Mouse (Mus musculus) E14TG2a.4 (cell line): ENCODE measurements around the gene Mybbp1a.
A peak's percentile ranks its signal among the peaks of the same experiment; 100 is the strongest.

Source experiments
- H3K27me3 ChIP-seq: 2 replicates; pipeline ENCODE4 v1.6.1; 2014; ENCODE audit warnings: low read length, control low read depth; ENCODE audit not compliant: insufficient read depth
- H3K36me3 ChIP-seq: 2 replicates; pipeline ENCODE4 v1.6.1; 2014; ENCODE audit warnings: low read length, control low read depth; ENCODE audit not compliant: insufficient read depth
- H3K4me1 ChIP-seq: replicated peaks from 2 replicates; pipeline ENCODE4 v1.6.1; 2014; ENCODE audit warnings: low read depth, low read length, control low read depth
- H3K4me3 ChIP-seq: replicated peaks from 2 replicates; pipeline ENCODE4 v1.5.1; 2014; ENCODE audit warnings: mild to moderate bottlenecking, low read length
- H3K9me3 ChIP-seq: 2 replicates; pipeline ENCODE4 v1.6.1; 2014; ENCODE audit warnings: low read length, control low read depth
- CTCF ChIP-seq: conservative IDR thresholded peaks from 2 replicates; pipeline ENCODE4 v1.5.1; 2014; ENCODE audit warnings: low read length
- NANOG ChIP-seq: IDR thresholded peaks from 2 replicates; pipeline ENCODE4 v1.6.1; 2014; ENCODE audit warnings: borderline replicate concordance, low read length, mixed read lengths
- POU5F1 ChIP-seq: IDR thresholded peaks from 2 replicates; pipeline ENCODE4 v1.6.1; 2014; ENCODE audit warnings: low read length, borderline replicate concordance

Gene Mybbp1a

DNA sequence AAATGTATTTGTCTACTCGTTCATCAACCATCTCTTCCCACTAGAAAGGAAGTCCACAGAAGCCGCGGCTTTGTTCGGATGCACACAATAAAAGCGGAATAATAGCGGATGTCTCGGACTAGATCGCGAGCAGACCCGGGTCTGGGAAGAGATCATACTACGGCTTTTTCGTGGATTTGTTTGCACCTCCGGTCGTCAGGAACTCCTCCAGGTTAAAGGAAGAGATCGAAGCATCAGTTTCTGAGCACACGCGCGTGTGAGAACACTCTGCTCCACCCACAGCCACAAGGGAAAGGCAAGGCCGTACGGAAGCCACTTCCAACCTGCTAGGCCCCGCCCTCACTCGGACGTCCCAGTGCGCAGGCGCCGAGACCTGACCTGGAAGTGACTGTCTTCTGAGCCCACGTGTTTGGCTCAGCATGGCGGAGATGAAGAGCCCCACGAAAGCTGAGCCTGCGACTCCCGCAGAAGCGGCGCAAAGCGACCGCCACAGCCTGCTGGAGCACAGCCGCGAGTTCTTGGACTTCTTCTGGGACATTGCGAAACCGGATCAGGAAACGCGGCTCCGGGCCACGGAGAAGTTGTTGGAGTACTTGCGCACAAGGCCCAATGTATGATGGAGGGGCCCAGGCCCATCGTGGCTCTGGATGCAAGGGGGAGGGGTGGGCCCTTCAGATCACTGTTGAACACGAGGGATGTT, at the start of gene Mybbp1a:
Mybbp1a (plus strand) TSS at position 391 of the 700 bp plus-strand sequence.
- Histone ChIP-seq H3K9me3 (no peaks in the 10 kb centered on the region), H3K36me3 (peaks cover 46% of the 10 kb centered on the region), H3K4me3 (peak within 1 kb of the TSS; percentile 100), H3K4me1 (peaks cover 62% of the 10 kb centered on the region), H3K27me3 (no peaks in the 10 kb centered on the region)
- no peak for TF ChIP-seq NANOG
- TF ChIP-seq CTCF, result no peak
- no peak for TF ChIP-seq POU5F1

DNA sequence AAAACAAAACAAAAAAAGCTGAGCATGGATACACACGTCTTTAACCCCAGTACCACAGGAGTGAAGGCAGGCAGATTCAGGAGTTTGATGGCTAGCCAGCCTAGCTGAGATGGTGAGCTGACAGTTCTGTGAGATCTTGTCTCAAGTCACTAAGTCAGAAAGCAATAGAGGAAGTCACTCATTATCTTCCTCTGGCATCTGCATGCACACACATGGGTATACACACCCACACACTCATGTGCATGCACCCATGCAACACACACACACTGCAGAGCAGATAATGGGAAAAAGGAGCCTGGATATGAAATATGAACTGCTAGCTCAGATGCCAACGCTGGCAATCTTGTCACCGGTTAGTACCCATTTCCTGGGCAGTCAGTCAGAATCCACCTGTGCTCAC, 47.9 kb upstream of the Mybbp1a start:
- Histone ChIP-seq H3K36me3 (peaks cover 94% of the 10 kb centered on the region), H3K27me3 (no peaks in the 10 kb centered on the region)

DNA sequence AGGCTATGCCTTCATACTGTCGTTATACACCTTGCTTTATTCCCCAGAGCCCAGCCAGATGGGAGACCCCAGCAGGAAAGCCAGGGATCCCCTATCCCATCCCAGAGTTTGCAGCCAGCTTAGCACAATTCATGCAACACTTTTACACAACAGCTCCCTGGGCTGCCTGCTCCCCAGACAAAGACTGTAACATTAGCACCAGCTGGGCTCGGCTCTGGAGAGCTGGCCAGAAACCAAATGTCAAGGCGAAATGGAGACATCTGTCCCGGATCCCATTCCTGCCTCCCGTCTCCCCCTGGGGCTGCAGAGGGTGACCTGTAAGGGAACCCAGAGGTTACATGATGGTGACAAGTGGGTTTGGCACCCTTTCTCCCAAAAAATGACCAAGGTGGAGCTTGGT, 47.5 kb upstream of the Mybbp1a start:
- no peak overlapping the region for H3K4me3 ChIP-seq
- TF ChIP-seq NANOG (no peak), CTCF (no peak), POU5F1 (no peak)
- H3K4me1 ChIP-seq, result peaks cover 59% of the 10 kb centered on the region
- no peaks in the 10 kb centered on the region for H3K27me3 ChIP-seq
- H3K36me3 ChIP-seq, result peaks cover 92% of the 10 kb centered on the region
- no peaks in the 10 kb centered on the region for H3K9me3 ChIP-seq

More for the DNA sequence above, 47.9 kb upstream of the Mybbp1a start:
- no peaks in the 10 kb centered on the region for H3K9me3 ChIP-seq
- peaks cover 56% of the 10 kb centered on the region for H3K4me1 ChIP-seq
- H3K4me3 ChIP-seq, result no peak overlapping the region
- TF ChIP-seq CTCF (no peak), POU5F1 (no peak), NANOG (no peak)

DNA sequence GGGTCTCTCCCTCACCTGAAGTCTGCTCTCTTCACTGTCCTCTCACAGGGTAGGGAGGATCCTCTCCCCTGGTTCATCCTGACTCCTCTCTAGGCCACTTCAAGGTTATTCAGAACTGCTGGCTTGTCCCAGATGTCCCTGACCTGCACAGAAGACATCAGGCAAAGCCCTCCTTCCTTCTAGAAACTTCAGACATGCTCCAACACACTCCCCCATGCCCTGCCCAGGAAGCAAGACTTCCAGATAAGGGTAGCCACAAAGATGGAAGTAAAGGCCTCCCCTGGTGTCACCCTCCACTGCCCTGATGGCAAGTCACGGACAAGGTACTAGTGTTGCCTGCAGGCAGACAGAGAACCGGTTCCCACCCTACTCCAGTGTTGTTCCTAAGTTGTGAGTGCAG, 46.5 kb upstream of the Mybbp1a start:
- Histone ChIP-seq H3K4me3 (no peak overlapping the region), H3K36me3 (peaks cover 93% of the 10 kb centered on the region), H3K27me3 (no peaks in the 10 kb centered on the region), H3K4me1 (peaks cover 70% of the 10 kb centered on the region), H3K9me3 (no peaks in the 10 kb centered on the region)
- TF ChIP-seq NANOG, result no peak
- TF ChIP-seq POU5F1, result no peak
- no peak for TF ChIP-seq CTCF

DNA sequence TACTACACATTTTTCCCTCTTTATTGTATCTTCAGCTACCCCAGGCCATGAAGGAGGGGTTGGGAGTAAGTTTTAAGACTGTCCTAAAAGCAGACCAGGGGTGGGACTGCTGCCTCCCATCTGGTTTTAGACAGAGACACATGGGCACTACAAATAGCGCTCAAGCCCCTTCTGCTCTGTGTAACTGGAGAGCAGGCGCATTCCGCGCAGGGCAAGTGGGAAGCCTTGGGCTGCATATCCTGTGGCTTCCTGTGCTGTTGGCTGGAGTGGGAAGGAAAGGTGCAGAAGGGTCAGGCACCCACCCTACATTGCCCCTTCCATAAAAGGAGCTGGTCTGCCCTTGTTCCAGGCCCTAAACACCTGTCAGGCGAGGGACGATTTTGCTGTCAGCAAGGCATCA, 45.5 kb upstream of the Mybbp1a start:
- H3K4me1 ChIP-seq, result peaks cover 79% of the 10 kb centered on the region
- TF ChIP-seq CTCF (no peak), NANOG (no peak), POU5F1 (no peak)
- no peak overlapping the region for H3K4me3 ChIP-seq
- no peaks in the 10 kb centered on the region for H3K9me3 ChIP-seq
- no peaks in the 10 kb centered on the region for H3K27me3 ChIP-seq
- peaks cover 94% of the 10 kb centered on the region for H3K36me3 ChIP-seq

DNA sequence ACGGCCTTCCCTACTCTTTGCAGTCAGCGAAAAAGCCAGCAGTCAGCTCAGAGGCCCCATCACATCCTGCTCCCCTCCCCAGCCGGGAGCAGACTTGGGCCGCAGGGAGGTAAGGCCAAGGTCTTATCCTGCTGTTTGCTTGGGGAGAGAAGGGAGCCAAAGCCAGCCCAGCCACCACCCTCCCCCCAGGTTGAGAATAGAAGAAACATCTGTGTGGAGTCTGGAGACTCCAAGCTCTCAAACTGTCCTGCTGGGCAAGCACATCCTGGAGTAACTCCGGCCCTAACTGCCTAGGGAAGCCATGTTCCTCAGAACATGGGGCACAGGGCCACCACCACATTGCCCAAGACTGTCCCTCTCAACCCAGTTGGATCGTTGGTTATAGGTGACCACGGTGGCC, 44.5 kb upstream of the Mybbp1a start:
- TF ChIP-seq POU5F1 (no peak), CTCF (no peak), NANOG (no peak)
- Histone ChIP-seq H3K27me3 (no peaks in the 10 kb centered on the region), H3K4me1 (peaks cover 81% of the 10 kb centered on the region), H3K9me3 (no peaks in the 10 kb centered on the region), H3K4me3 (no peak overlapping the region), H3K36me3 (peaks cover 94% of the 10 kb centered on the region)

DNA sequence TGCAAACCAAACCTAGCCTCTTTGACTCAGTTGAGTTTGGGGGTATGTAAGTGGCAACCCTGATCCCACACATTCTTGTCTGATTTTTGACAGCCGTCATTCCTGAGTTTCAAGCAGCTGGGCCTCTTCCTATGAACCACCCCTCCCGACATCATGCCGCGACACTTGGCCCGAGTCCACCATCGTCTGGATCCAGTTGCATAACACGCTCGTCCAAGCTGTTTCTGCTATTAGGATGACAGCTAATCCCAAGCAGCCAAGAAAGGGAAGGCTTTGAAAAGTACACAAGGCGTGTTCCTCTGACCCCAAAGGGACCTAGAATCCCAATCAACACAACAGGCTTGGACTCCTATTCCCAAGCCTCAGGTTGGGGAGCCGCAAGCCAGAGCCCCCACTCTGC, 44.1 kb upstream of the Mybbp1a start:
- Histone ChIP-seq H3K27me3 (no peaks in the 10 kb centered on the region), H3K4me1 (peaks cover 84% of the 10 kb centered on the region), H3K36me3 (peaks cover 94% of the 10 kb centered on the region), H3K4me3 (no peak overlapping the region; the same call in 1 of the 2 replicates), H3K9me3 (no peaks in the 10 kb centered on the region)
- no peak for TF ChIP-seq NANOG
- TF ChIP-seq POU5F1, result no peak
- TF ChIP-seq CTCF, result no peak

DNA sequence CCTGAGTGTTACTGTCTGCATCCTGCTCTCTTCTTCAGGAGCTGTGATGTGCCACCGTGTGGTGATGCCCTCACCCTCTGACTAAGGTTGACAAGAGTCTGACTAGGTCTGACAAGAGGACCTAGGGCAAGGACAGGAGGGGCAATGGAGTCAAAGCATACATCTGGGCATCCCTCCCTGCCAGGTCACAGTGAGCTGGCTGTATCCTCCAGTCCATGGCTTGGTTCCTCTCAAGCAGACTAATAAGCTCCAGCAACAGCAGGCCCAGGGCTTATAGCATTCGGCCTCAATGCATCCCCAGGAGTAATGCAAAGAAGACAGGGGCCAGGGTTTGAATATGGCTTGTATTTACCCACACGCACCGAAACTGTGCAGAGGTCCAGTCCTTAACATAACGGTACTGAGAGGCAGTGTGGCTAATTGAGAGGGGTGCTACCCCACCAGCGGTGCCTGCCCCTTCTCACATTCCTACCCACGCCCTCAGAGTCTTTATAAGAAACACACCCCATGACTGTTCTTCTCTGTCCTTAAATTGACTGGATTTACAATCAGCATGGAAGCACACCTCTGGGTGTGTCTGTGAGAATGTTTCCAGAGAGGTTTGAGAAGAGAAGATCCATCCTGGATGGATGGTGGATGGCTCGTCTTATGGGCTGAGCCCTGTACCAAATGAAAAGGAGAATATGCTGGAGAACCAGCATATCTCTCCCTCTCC, 43.2 kb upstream of the Mybbp1a start:
- no peak for TF ChIP-seq NANOG
- no peak for TF ChIP-seq POU5F1
- H3K36me3 ChIP-seq, result peaks cover 96% of the 10 kb centered on the region
- H3K4me1 ChIP-seq, result peaks cover 93% of the 10 kb centered on the region
- H3K9me3 ChIP-seq, result no peaks in the 10 kb centered on the region
- no peak overlapping the region for H3K4me3 ChIP-seq
- H3K27me3 ChIP-seq, result no peaks in the 10 kb centered on the region

DNA sequence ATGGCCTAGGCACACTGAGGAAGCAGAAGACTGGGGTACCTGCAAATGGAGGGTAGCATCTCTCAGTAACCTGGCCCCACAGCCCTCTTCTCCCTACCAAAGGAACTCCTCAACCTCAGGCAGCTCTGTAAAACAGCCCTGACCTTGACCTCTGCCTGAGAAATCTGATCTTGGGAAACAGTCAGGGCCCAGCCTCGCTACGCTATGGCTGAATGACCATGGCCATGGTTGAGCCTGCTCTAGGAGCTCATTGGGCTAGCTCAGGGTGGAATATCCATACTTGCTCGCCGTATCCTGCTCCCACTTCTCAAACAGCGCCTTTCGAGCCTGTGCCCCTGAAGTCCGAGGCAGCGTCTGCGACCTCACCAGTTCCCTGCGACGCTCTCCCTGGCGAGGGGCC, 40.1 kb upstream of the Mybbp1a start:
- H3K9me3 ChIP-seq, result no peaks in the 10 kb centered on the region
- H3K27me3 ChIP-seq, result no peaks in the 10 kb centered on the region
- H3K4me1 ChIP-seq, result peaks cover 98% of the 10 kb centered on the region
- peaks cover 93% of the 10 kb centered on the region for H3K36me3 ChIP-seq
- no peak for TF ChIP-seq CTCF
- TF ChIP-seq POU5F1, result no peak
- TF ChIP-seq NANOG, result no peak
- H3K4me3 ChIP-seq, result peak overlapping the region; percentile 50
